Mouse (Mus musculus): ENCODE results near the gene Pou2f1. TPM values are rescaled to one million over a fixed set of nuclear protein-coding genes. Genes with fewer than 3 reads are reported as not detected.

Gene Pou2f1
- polyA plus RNA-seq, 1 experiment from 2014 or later: 8.4 TPM

GRCm38 (mm10) chr1:165908806-165909205 is 93.7 kb downstream of the Pou2f1 start:
- H3K27me3 ChIP-seq: no peaks in the 10 kb centered on the region
- no peak overlapping the region for H3K4me2 ChIP-seq
- H3K4me1 ChIP-seq (replicated peaks): no peaks in the 10 kb centered on the region
- no peaks in the 10 kb centered on the region for H3K9me3 ChIP-seq (replicated peaks)
- H3K4me3 ChIP-seq: no peak overlapping the region
- H3K36me3 ChIP-seq: peaks cover 5% of the 10 kb centered on the region
- ATAC-seq (replicated peaks; ENCODE audit: insufficient number of reproducible peaks, insufficient read depth, low FRiP score, low read depth): no peak
- no peak overlapping the region for H3K9ac ChIP-seq
- 86% methylated on average over 3 of the region's 3 CpGs for WGBS
- H3K27ac ChIP-seq: no peak overlapping the region

GRCm38 (mm10) chr1:165908153-165908552 is 94.3 kb downstream of the Pou2f1 start:
- no peak overlapping the region for H3K4me3 ChIP-seq
- H3K4me2 ChIP-seq: no peak overlapping the region
- no peak for ATAC-seq (replicated peaks; ENCODE audit: insufficient number of reproducible peaks, insufficient read depth, low FRiP score, low read depth)
- H3K4me1 ChIP-seq (replicated peaks): no peaks in the 10 kb centered on the region
- 92% methylated on average over 2 of the region's 2 CpGs for WGBS
- no peak overlapping the region for H3K9ac ChIP-seq
- no peak overlapping the region for H3K27ac ChIP-seq
- H3K9me3 ChIP-seq (replicated peaks): no peaks in the 10 kb centered on the region
- peaks cover 5% of the 10 kb centered on the region for H3K36me3 ChIP-seq
- H3K27me3 ChIP-seq: no peaks in the 10 kb centered on the region

- 91% methylated on average over 1 of the region's 1 CpGs for WGBS
- no peak for ATAC-seq (replicated peaks; ENCODE audit: insufficient number of reproducible peaks, insufficient read depth, low FRiP score, low read depth)
- Histone ChIP-seq H3K4me1 (replicated peaks) (no peaks in the 10 kb centered on the region), H3K9ac (no peak overlapping the region), H3K27ac (no peak overlapping the region), H3K4me3 (no peak overlapping the region), H3K36me3 (peaks cover 14% of the 10 kb centered on the region; the same call in 1 of the 2 replicates), H3K27me3 (no peaks in the 10 kb centered on the region), H3K9me3 (replicated peaks) (no peaks in the 10 kb centered on the region), H3K4me2 (no peak overlapping the region)
Measured at GRCm38 (mm10) chr1:165903596-165903995, 98.9 kb downstream of the Pou2f1 start.

GRCm38 (mm10) chr1:165891686-165892085 is 110.8 kb downstream of the Pou2f1 start:
- Histone ChIP-seq H3K4me2 (no peak overlapping the region), H3K9ac (no peak overlapping the region), H3K36me3 (peaks cover 40% of the 10 kb centered on the region), H3K27me3 (no peaks in the 10 kb centered on the region), H3K27ac (no peak overlapping the region), H3K9me3 (replicated peaks) (no peaks in the 10 kb centered on the region), H3K4me1 (replicated peaks) (no peaks in the 10 kb centered on the region), H3K4me3 (no peak overlapping the region)
- 79% methylated on average over 2 of the region's 2 CpGs for WGBS
- no peak for ATAC-seq (replicated peaks; ENCODE audit: insufficient number of reproducible peaks, insufficient read depth, low FRiP score, low read depth)

GRCm38 (mm10) chr1:165882146-165882900 is 120.2 kb downstream of the Pou2f1 start:
- Histone ChIP-seq H3K9ac (no peak overlapping the region), H3K4me1 (replicated peaks) (no peaks in the 10 kb centered on the region), H3K36me3 (peaks cover 24% of the 10 kb centered on the region), H3K27ac (no peak overlapping the region), H3K27me3 (no peaks in the 10 kb centered on the region), H3K4me2 (no peak overlapping the region), H3K9me3 (replicated peaks) (no peaks in the 10 kb centered on the region), H3K4me3 (no peak overlapping the region)
- ATAC-seq (replicated peaks; ENCODE audit: insufficient number of reproducible peaks, insufficient read depth, low FRiP score, low read depth): no peak
- 71% methylated on average over 8 of the region's 8 CpGs for WGBS

GRCm38 (mm10) chr1:165878751-165879150 is 123.7 kb downstream of the Pou2f1 start:
- no peak for ATAC-seq (replicated peaks; ENCODE audit: insufficient number of reproducible peaks, insufficient read depth, low FRiP score, low read depth)
- H3K27ac ChIP-seq: no peak overlapping the region
- no peaks in the 10 kb centered on the region for H3K27me3 ChIP-seq
- 95% methylated on average over 2 of the region's 2 CpGs for WGBS
- no peak overlapping the region for H3K4me2 ChIP-seq
- no peak overlapping the region for H3K9ac ChIP-seq
- H3K9me3 ChIP-seq (replicated peaks): no peaks in the 10 kb centered on the region
- H3K4me1 ChIP-seq (replicated peaks): 0 out of 2 replicates have a peak, but pooled peaks cover 2% of the 10 kb centered on the region
- H3K36me3 ChIP-seq: peaks cover 30% of the 10 kb centered on the region
- no peak overlapping the region for H3K4me3 ChIP-seq

GRCm38 (mm10) chr1:165875520-165876284 is 126.8 kb downstream of the Pou2f1 start:
- H3K4me2 ChIP-seq: no peak overlapping the region
- no peaks in the 10 kb centered on the region for H3K27me3 ChIP-seq
- no peak overlapping the region for H3K4me3 ChIP-seq
- peaks cover 30% of the 10 kb centered on the region for H3K36me3 ChIP-seq
- WGBS: 70% methylated on average over 6 of the region's 6 CpGs
- peaks cover 2% of the 10 kb centered on the region; the same call in 1 of the 2 replicates for H3K4me1 ChIP-seq (replicated peaks)
- no peak for ATAC-seq (replicated peaks; ENCODE audit: insufficient number of reproducible peaks, insufficient read depth, low FRiP score, low read depth)
- no peak overlapping the region for H3K9ac ChIP-seq
- H3K9me3 ChIP-seq (replicated peaks): no peaks in the 10 kb centered on the region
- H3K27ac ChIP-seq: no peak overlapping the region

GRCm38 (mm10) chr1:165874645-165875044 is 127.8 kb downstream of the Pou2f1 start:
- Histone ChIP-seq H3K9me3 (replicated peaks) (no peaks in the 10 kb centered on the region), H3K27me3 (no peaks in the 10 kb centered on the region), H3K4me1 (replicated peaks) (peaks cover 2% of the 10 kb centered on the region; the same call in 1 of the 2 replicates), H3K4me2 (no peak overlapping the region), H3K9ac (no peak overlapping the region), H3K27ac (no peak overlapping the region), H3K4me3 (no peak overlapping the region), H3K36me3 (peaks cover 23% of the 10 kb centered on the region)
- ATAC-seq (replicated peaks; ENCODE audit: insufficient number of reproducible peaks, insufficient read depth, low FRiP score, low read depth): no peak
- 42% methylated on average over 8 of the region's 8 CpGs for WGBS

- Histone ChIP-seq H3K27me3 (no peaks in the 10 kb centered on the region), H3K27ac (no peak overlapping the region), H3K4me1 (replicated peaks) (peaks cover 10% of the 10 kb centered on the region; the same call in 1 of the 2 replicates), H3K4me3 (no peak overlapping the region), H3K9me3 (replicated peaks) (no peaks in the 10 kb centered on the region), H3K36me3 (no peaks in the 10 kb centered on the region), H3K4me2 (no peak overlapping the region), H3K9ac (no peak overlapping the region)
- ATAC-seq (replicated peaks; ENCODE audit: insufficient number of reproducible peaks, insufficient read depth, low FRiP score, low read depth): no peak
- 72% methylated on average over 8 of the region's 8 CpGs for WGBS
Measured at GRCm38 (mm10) chr1:165868659-165869058, 133.8 kb downstream of the Pou2f1 start.

- Histone ChIP-seq H3K27me3 (no peaks in the 10 kb centered on the region), H3K9ac (no peak overlapping the region), H3K27ac (no peak overlapping the region), H3K4me2 (no peak overlapping the region), H3K4me1 (replicated peaks) (0 out of 2 replicates have a peak, but pooled peaks cover 10% of the 10 kb centered on the region), H3K36me3 (no peaks in the 10 kb centered on the region), H3K4me3 (no peak overlapping the region), H3K9me3 (replicated peaks) (no peaks in the 10 kb centered on the region)
- 77% methylated on average over 5 of the region's 5 CpGs for WGBS
- no peak for ATAC-seq (replicated peaks; ENCODE audit: insufficient number of reproducible peaks, insufficient read depth, low FRiP score, low read depth)
Measured at GRCm38 (mm10) chr1:165866630-165867280, 135.7 kb downstream of the Pou2f1 start.
